Mouse (Mus musculus) adrenal gland, adult (tissue): Measurements from ENCODE around the gene Mcrip1.
A peak's percentile ranks its signal among the peaks of the same experiment; 100 is the strongest.
"Not testable (repeated sequence)": the region's sequence is repeated elsewhere in the genome, so short reads cannot be mapped to it uniquely, and the experiment has no call there.

ENCODE experiments used
- DNase-seq, 2 experiments: peaks; one replicate each; pipeline ENCODE4 v3.0.0; 2022 to 2023; ENCODE audit warnings: low spot score in 1 of 2; ENCODE audit not compliant: inconsistent age in 2 of 2

Mcrip1 gene

GRCm38 (mm10) chr11:120575940-120576339, 26.4 kb upstream of the Mcrip1 start:
- no peak for DNase-seq

DNA sequence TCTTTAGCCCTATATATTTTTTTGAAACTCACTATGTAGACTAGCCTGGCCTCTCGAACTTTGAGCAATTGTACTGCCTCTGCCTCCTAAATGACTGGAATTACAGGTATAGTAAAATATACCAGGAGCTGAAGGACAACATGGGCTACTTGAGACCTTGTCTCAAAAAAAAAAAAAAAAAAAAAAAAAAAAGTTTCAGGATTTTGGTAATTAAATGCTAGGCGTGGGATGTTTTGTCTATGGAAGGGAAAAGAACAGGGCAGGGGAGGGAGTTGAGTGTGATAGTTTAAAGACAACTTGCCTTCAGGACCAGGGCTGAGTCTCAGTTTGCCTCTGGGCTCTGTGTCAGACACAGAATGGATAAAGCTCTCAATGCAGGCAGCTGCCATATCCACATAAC, 25.5 kb upstream of the Mcrip1 start:
- DNase-seq: no peak

DNA sequence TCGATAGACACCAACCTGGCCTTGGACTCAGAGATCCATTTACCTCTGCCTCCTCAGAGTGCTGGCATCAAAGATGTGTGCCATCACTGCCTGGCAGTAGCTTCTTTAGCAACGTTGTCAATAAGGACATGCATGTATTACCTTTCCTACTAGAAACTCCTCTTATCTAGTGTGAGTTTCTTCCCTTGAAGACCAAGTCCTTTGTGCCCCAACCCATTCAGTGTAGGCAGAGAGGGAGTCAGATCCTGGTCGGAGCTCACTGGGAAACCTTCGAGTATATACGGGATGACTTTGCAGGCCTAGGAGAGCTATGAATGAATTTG, 24.7 kb upstream of the Mcrip1 start:
- DNase-seq: peak in 1 of 2 experiments; percentile 30

DNA sequence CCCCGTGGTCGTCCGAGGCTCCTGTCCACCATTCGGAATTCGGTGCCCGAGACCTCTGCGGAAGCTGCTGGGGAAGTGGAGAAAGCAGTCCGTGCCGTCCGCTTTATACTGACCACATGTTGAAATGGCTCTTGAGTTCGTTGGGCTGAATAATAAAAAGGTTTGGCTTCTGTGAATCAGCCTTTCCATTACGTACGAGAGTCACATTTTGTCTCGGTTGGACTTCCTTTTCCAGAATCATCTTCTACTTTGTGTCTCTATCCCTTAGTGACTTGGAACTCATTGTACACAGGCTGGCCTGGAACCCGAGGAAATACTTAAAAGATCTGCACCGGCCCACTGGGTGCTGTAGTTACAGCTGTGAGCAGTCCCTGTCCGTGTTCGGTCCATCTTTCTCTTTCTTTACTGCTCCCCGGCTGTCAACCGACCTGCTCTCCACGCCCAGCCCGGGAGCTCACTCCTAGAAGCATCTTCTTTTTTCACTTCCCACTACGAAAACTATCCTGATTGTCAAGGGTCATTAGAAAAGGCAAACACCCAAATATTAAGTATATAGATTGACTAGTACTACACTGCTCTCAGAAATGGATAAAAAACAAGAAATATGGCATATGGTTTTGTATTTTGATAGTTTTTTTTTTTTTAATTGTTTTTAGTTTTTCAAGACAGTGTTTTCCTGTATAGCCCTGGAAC, 24.2 kb upstream of the Mcrip1 start:
- no peak for DNase-seq

DNA sequence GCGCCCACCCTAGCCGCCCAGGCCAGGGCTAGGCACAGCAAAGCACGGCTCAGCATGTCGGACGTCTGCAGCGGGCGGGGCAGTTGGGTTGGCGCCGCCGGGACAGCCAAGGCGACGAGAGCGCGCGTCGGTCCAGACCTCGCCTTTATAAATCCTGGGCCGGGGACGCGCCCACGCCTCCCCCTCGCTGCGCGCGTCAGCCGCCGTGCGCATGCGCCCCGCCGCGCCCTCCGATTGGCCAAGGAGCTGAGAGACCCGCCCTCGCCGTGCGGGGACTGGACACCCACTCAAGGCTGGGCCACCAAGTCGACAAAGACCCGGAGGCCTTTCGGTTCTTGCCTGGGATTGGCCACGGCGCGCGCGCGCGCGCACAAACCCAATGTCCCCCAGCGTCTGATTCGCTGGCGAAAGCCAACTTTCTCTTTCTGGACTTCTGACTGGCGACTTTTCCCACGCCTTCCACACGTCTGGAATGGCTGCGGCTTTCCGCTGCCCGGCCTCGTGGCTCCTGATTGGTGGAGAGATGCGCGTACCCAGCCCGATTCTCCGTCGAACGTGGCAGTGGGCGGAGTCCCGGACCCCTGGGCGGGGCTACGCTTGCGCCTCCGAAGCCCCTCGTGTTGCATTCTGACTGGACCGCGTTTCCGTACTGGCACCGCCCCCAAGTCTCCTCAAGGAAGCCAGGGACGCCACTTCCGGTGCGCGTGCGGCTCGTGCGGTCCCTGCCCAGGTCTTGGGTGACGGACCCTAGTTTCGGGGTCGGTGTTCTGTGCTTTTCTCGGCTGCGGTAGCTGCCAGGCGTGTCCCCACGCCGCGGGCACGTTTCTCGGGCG, 23.4 kb upstream of the Mcrip1 start, which contains the start of gene P4hb:
P4hb (minus strand) TSS at position 502 of the 833 bp plus-strand sequence.
- peak; percentile 100 for DNase-seq

DNA sequence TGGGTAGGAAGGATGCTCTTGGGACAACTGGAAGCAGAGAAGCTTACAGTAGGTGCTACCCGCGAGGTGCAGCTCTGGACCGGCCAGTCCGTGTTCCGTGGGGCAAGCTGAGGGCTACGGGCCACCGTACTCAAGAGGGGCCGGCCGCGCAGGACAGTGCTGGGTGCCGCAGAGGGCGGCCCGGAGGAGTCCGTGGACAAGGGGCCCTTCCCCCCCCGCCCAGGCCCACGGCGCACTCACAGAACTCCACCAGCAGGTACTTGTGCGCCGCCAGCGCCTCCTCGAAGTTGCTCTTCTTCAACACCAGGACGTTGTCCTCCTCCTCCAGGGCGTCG, 22.9 kb upstream of the Mcrip1 start:
- DNase-seq: no peak

- DNase-seq: peak in 1 of 2 experiments; percentile 60
Measured at GRCm38 (mm10) chr11:120571754-120572416, 22.4 kb upstream of the Mcrip1 start.

DNA sequence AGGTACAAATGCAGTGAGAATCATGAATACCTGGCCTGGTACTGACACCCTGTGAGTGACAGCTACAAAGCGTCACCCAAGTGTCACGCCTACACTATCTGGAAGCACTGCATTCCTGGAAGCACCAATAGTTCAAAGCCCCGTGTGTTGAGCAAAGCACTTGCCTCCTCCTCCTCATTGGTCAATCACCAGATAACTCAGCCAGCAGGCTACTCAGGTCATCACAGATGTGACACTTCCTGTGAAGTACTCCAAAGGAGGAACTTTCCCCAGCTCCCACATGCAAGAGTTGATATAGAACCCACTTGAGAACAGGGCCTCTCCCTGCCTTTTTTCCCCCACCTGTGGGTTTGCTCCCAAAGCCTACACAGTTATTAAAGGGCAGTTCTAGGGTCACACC, 21.6 kb upstream of the Mcrip1 start:
- DNase-seq: no peak

- DNase-seq: no peak
Measured at GRCm38 (mm10) chr11:120568324-120568723, 18.8 kb upstream of the Mcrip1 start.

- DNase-seq: no peak
Measured at GRCm38 (mm10) chr11:120565114-120565513, 15.6 kb upstream of the Mcrip1 start.

DNA sequence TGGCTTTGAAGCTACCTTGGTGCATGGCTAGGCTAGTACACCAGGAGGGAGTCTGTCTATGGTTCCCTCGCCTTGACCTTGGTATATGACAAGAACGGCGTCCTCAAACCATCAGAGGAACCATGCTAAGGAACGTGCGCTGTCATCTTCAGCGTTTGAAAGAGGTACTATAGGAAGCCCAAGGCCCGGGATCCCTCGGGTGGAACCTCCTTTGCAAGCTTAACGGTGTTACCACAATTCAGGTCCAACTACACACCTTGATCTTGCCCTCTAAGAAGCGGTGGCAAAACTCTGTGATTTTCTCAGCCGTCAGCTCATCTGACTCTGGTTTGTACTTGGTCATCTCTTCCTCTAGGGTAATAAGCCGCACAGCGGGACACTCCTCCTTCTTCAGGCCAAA, 13.4 kb upstream of the Mcrip1 start:
- DNase-seq: no peak

GRCm38 (mm10) chr11:120560952-120561728, 11.6 kb upstream of the Mcrip1 start:
- DNase-seq: no peak

GRCm38 (mm10) chr11:120558843-120559242, 9.3 kb upstream of the Mcrip1 start:
- not testable (repeated sequence) for DNase-seq

DNA sequence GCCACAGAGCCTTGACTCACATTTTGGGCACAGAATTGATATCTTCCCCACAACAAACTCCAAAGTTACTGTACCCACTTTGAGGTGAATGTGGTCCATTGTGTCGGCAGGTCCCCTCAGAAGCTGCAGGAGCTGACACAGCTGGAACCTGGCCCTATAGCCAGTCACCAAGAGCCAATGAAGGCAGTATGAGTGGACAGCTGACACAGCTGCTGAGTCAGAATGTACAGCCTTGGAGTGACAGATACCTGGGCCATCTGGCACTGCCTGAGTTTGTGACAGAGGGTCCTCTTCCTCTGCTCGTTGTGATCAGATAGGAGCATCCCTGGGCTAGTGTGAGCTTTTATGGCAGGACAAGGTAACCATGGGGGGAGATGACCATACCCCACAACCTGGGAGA, 5.7 kb upstream of the Mcrip1 start:
- peak; percentile 74 to 86 for DNase-seq

GRCm38 (mm10) chr11:120554834-120555233, 5.3 kb upstream of the Mcrip1 start:
- peak; percentile 84 to 89 for DNase-seq

GRCm38 (mm10) chr11:120552736-120553135, 3.2 kb upstream of the Mcrip1 start:
- no peak for DNase-seq

GRCm38 (mm10) chr11:120550810-120551440, 1.4 kb upstream of the Mcrip1 start, which contains the start of gene Ppp1r27:
Gene Ppp1r27, minus strand, starts transcription at chr11:120551132.
- DNase-seq: peak in 1 of 2 experiments; percentile 23

DNA sequence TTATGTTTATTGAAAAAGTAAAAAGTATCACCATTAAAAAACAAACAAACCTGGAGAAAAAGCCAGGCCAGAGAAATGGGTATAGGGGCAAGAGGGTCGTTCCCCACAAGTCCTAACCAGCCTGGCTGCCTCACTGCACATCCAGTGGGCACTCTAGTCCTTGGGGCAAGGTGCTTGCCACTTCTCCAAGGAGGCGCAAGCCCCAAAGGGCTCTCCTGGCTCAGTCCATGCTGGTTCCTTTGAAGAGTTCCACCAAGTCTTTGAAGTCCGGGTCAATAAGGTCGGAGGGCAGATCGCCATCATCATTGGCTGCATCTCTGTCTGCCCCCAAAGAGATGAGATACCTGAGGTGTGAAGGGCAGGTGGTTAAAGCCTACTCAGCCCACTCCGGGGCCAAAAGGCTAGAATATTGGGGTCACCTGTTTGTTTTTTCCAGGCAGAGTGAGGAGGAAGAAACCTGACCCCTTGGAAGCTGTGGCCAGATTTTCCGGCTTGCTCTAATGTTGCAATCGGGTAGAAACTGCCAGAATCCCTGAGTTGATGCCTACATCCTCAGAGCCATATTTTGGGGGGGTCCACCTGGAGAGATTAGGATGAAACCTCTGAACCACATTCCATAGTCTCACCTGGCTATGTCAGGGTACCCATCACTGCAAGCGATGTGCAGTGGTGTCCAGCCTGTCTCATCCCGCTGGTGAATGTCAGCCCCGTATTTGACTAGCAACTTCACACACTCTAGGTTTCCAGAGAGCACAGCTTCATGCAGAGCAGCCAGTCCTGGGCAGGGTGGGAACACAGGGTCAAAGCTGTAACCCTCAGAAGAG, 671 bp upstream of the Mcrip1 start:
- peak in 1 of 2 experiments; percentile 38 for DNase-seq

GRCm38 (mm10) chr11:120548786-120549167, 750 bp downstream of the Mcrip1 start:
- no peak for DNase-seq

DNA sequence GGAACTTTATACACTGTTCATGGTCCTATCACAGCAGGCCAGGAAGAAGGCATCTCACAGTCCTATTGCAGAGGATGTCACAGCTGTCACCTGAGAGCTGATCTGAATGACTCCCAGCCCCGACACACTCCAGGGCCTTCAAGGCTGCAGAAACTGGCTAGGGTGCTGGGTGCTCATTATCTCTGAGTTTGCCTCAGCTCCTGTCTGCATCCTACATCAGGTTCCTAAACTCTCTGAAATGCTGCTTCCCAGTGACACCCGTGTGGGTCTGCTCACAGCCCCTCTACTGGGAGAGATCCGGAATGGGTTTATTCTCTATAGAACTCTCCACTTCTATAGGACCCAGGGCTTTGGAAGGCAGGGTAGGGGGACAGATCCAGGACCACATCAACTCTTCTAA, 1.3 kb downstream of the Mcrip1 start:
- no peak for DNase-seq
